Mouse (Mus musculus) B cell, adult 62 days (primary cell): ENCODE measurements around the gene Olfr137. TPM values are rescaled to one million over a fixed set of nuclear protein-coding genes. Genes with fewer than 3 reads are reported as not detected.

Source experiments
- total RNA-seq: library from RNA; stranded (reverse); gene quantifications from 4 replicates; pipeline ENCODE4 v1.2.4, GENCODE M21; 2023

The Olfr137 gene
- not detected in 4 replicates for total RNA-seq

GRCm38 (mm10) chr17:38307470-38307869, at the start of gene Olfr137:
TSS of gene Olfr137 (minus strand) at chr17:38307570.

GRCm38 (mm10) chr17:38329531-38329930, 22.2 kb upstream of the Olfr137 start, which contains the start of gene Olfr136:
TSS of gene Olfr136 (plus strand) at chr17:38329831.

DNA sequence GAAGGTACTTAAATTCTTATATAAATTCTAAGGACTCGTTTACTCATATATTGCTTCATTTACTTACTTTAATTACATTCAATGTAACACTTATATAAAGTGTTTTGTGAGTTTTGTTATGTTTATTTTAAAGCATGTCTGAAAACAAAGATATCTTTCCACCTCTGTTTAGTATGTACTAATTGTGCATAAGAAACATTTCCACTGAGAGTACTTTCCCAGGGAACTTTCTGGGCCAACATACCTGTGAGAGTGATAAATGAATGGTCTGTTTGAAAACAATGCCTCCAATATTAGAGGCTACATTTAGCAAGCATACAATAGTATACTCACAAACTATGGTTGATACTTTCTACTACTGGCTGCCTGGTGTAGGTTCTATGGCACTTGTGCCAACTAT, 46.6 kb downstream of the Olfr137 start, which contains the start of gene Olfr138:
TSS of gene Olfr138 (plus strand) at position 301 of the 400 bp plus-strand sequence.

Other genes starting within 250 kb of the Olfr137 start
- gene Olfr129, start 247.5 kb downstream of the Olfr137 start, total RNA-seq = not detected in 4 replicates
- not detected in 4 replicates for gene Olfr130, start 243.6 kb downstream of the Olfr137 start, total RNA-seq
- not detected in 4 replicates for gene Olfr131, start 218.9 kb downstream of the Olfr137 start, total RNA-seq
- not detected in 4 replicates for gene Olfr132, start 173.0 kb downstream of the Olfr137 start, total RNA-seq
- not detected in 4 replicates for gene Olfr133, start 162.3 kb downstream of the Olfr137 start, total RNA-seq
- gene Olfr134, start 136.2 kb downstream of the Olfr137 start, total RNA-seq = not detected in 4 replicates
- not detected in 4 replicates for gene Olfr135, start 103.2 kb downstream of the Olfr137 start, total RNA-seq
- gene Olfr138, start 46.5 kb downstream of the Olfr137 start, total RNA-seq = not detected in 4 replicates
- not detected in 4 replicates for gene Olfr136, start 22.3 kb upstream of the Olfr137 start, total RNA-seq
- not detected in 4 replicates for gene Esp36, start 112.6 kb upstream of the Olfr137 start, total RNA-seq
- gene Esp34, start 246.6 kb upstream of the Olfr137 start, total RNA-seq = not detected in 4 replicates